Mouse (Mus musculus): ENCODE results near the gene F13a1. TPM values are rescaled to one million over a fixed set of nuclear protein-coding genes. Genes with fewer than 3 reads are reported as not detected.
A peak's percentile ranks its signal among the peaks of the same experiment; 100 is the strongest.

Gene F13a1
- polyA plus RNA-seq, 1 experiment from 2014 or later, result 1.6 TPM

- no peak overlapping the region for H3K4me3 ChIP-seq (ENCODE audit: low read depth, low read length)
- no peak for TF ChIP-seq CTCF (IDR thresholded peaks at IDR 0.05; ENCODE audit: low read depth)
Measured at GRCm38 (mm10) chr13:37060810-37061209, 10.8 kb upstream of the F13a1 start.

GRCm38 (mm10) chr13:37056662-37057061, 6.6 kb upstream of the F13a1 start:
- no peak for TF ChIP-seq CTCF (IDR thresholded peaks at IDR 0.05; ENCODE audit: low read depth)
- Histone ChIP-seq H3K4me1 (replicated peaks; ENCODE audit: control insufficient read depth, insufficient read depth, low read length) (no peaks in the 10 kb centered on the region), H3K27me3 (replicated peaks; ENCODE audit: control insufficient read depth, insufficient read depth, low read length) (no peaks in the 10 kb centered on the region), H3K9ac (ENCODE audit: low read depth, low read length) (no peak overlapping the region), H3K4me3 (ENCODE audit: low read depth, low read length) (no peak overlapping the region), H3K9me3 (ENCODE audit: control insufficient read depth) (no peaks in the 10 kb centered on the region), H3K4me2 (replicated peaks; ENCODE audit: low read depth) (no peak overlapping the region), H3K27ac (ENCODE audit: low read depth, low read length) (no peak overlapping the region), H3K36me3 (ENCODE audit: control insufficient read depth, insufficient read depth) (no peaks in the 10 kb centered on the region)
- 72% methylated on average over 7 of the region's 7 CpGs for WGBS
- ATAC-seq, result no peak

More at GRCm38 (mm10) chr13:37060810-37061209, 10.8 kb upstream of the F13a1 start:
- no peaks in the 10 kb centered on the region for H3K27me3 ChIP-seq (replicated peaks; ENCODE audit: control insufficient read depth, insufficient read depth, low read length)
- no peak overlapping the region for H3K4me2 ChIP-seq (replicated peaks; ENCODE audit: low read depth)
- H3K9me3 ChIP-seq (ENCODE audit: control insufficient read depth), result no peaks in the 10 kb centered on the region
- no peaks in the 10 kb centered on the region for H3K4me1 ChIP-seq (replicated peaks; ENCODE audit: control insufficient read depth, insufficient read depth, low read length)
- no peak overlapping the region for H3K9ac ChIP-seq (ENCODE audit: low read depth, low read length)
- H3K27ac ChIP-seq (ENCODE audit: low read depth, low read length), result no peak overlapping the region
- H3K36me3 ChIP-seq (ENCODE audit: control insufficient read depth, insufficient read depth), result no peaks in the 10 kb centered on the region
- no peak for ATAC-seq
- 76% methylated on average over 5 of the region's 5 CpGs for WGBS

- no peak overlapping the region for H3K4me3 ChIP-seq (ENCODE audit: low read depth, low read length)
- no peak for TF ChIP-seq CTCF (IDR thresholded peaks at IDR 0.05; ENCODE audit: low read depth)
- no peak for ATAC-seq
- H3K4me2 ChIP-seq (replicated peaks; ENCODE audit: low read depth), result no peak overlapping the region
- no peak overlapping the region for H3K9ac ChIP-seq (ENCODE audit: low read depth, low read length)
- H3K27ac ChIP-seq (ENCODE audit: low read depth, low read length), result no peak overlapping the region
- no peaks in the 10 kb centered on the region for H3K36me3 ChIP-seq (ENCODE audit: control insufficient read depth, insufficient read depth)
- no peaks in the 10 kb centered on the region for H3K4me1 ChIP-seq (replicated peaks; ENCODE audit: control insufficient read depth, insufficient read depth, low read length)
- no peaks in the 10 kb centered on the region for H3K27me3 ChIP-seq (replicated peaks; ENCODE audit: control insufficient read depth, insufficient read depth, low read length)
- WGBS, result 65% methylated on average over 2 of the region's 2 CpGs
- H3K9me3 ChIP-seq (ENCODE audit: control insufficient read depth), result no peaks in the 10 kb centered on the region
Measured at GRCm38 (mm10) chr13:37049631-37050030, 413 bp downstream of the F13a1 start.

GRCm38 (mm10) chr13:37049018-37049417, 1.0 kb downstream of the F13a1 start:
- Histone ChIP-seq H3K4me3 (ENCODE audit: low read depth, low read length) (no peak overlapping the region), H3K4me1 (replicated peaks; ENCODE audit: control insufficient read depth, insufficient read depth, low read length) (no peaks in the 10 kb centered on the region), H3K9ac (ENCODE audit: low read depth, low read length) (no peak overlapping the region), H3K9me3 (ENCODE audit: control insufficient read depth) (no peaks in the 10 kb centered on the region), H3K36me3 (ENCODE audit: control insufficient read depth, insufficient read depth) (no peaks in the 10 kb centered on the region), H3K4me2 (replicated peaks; ENCODE audit: low read depth) (no peak overlapping the region), H3K27me3 (replicated peaks; ENCODE audit: control insufficient read depth, insufficient read depth, low read length) (no peaks in the 10 kb centered on the region), H3K27ac (ENCODE audit: low read depth, low read length) (no peak overlapping the region)
- 62% methylated on average over 6 of the region's 6 CpGs for WGBS
- no peak for ATAC-seq
- no peak for TF ChIP-seq CTCF (IDR thresholded peaks at IDR 0.05; ENCODE audit: low read depth)

- H3K36me3 ChIP-seq (ENCODE audit: control insufficient read depth, insufficient read depth), result no peaks in the 10 kb centered on the region
- ATAC-seq, result no peak
- peak; percentile 51 for TF ChIP-seq CTCF (IDR thresholded peaks at IDR 0.05; ENCODE audit: low read depth)
- no peak overlapping the region for H3K27ac ChIP-seq (ENCODE audit: low read depth, low read length)
- no peaks in the 10 kb centered on the region for H3K4me1 ChIP-seq (replicated peaks; ENCODE audit: control insufficient read depth, insufficient read depth, low read length)
- H3K4me3 ChIP-seq (ENCODE audit: low read depth, low read length), result no peak overlapping the region
- H3K27me3 ChIP-seq (replicated peaks; ENCODE audit: control insufficient read depth, insufficient read depth, low read length), result no peaks in the 10 kb centered on the region
- H3K9ac ChIP-seq (ENCODE audit: low read depth, low read length), result no peak overlapping the region
- H3K9me3 ChIP-seq (ENCODE audit: control insufficient read depth), result no peaks in the 10 kb centered on the region
- WGBS, result 83% methylated on average over 3 of the region's 3 CpGs
- H3K4me2 ChIP-seq (replicated peaks; ENCODE audit: low read depth), result no peak overlapping the region
Measured at GRCm38 (mm10) chr13:37045005-37045404, 5.0 kb downstream of the F13a1 start.

GRCm38 (mm10) chr13:37034745-37035144, 15.3 kb downstream of the F13a1 start:
- WGBS, result 61% methylated on average over 3 of the region's 3 CpGs
- Histone ChIP-seq H3K4me1 (replicated peaks; ENCODE audit: control insufficient read depth, insufficient read depth, low read length) (no peaks in the 10 kb centered on the region), H3K36me3 (ENCODE audit: control insufficient read depth, insufficient read depth) (no peaks in the 10 kb centered on the region), H3K9ac (ENCODE audit: low read depth, low read length) (no peak overlapping the region), H3K9me3 (ENCODE audit: control insufficient read depth) (no peaks in the 10 kb centered on the region), H3K4me3 (ENCODE audit: low read depth, low read length) (no peak overlapping the region), H3K27me3 (replicated peaks; ENCODE audit: control insufficient read depth, insufficient read depth, low read length) (no peaks in the 10 kb centered on the region), H3K27ac (ENCODE audit: low read depth, low read length) (no peak overlapping the region), H3K4me2 (replicated peaks; ENCODE audit: low read depth) (no peak overlapping the region)
- ATAC-seq, result no peak
- no peak for TF ChIP-seq CTCF (IDR thresholded peaks at IDR 0.05; ENCODE audit: low read depth)

- Histone ChIP-seq H3K36me3 (ENCODE audit: control insufficient read depth, insufficient read depth) (no peaks in the 10 kb centered on the region), H3K4me2 (replicated peaks; ENCODE audit: low read depth) (no peak overlapping the region), H3K4me3 (ENCODE audit: low read depth, low read length) (no peak overlapping the region), H3K9ac (ENCODE audit: low read depth, low read length) (no peak overlapping the region), H3K9me3 (ENCODE audit: control insufficient read depth) (no peaks in the 10 kb centered on the region), H3K4me1 (replicated peaks; ENCODE audit: control insufficient read depth, insufficient read depth, low read length) (no peaks in the 10 kb centered on the region), H3K27me3 (replicated peaks; ENCODE audit: control insufficient read depth, insufficient read depth, low read length) (no peaks in the 10 kb centered on the region), H3K27ac (ENCODE audit: low read depth, low read length) (no peak overlapping the region)
- 65% methylated on average over 4 of the region's 4 CpGs for WGBS
- ATAC-seq, result no peak
- TF ChIP-seq CTCF (IDR thresholded peaks at IDR 0.05; ENCODE audit: low read depth), result no peak
Measured at GRCm38 (mm10) chr13:37025996-37026579, 24.0 kb downstream of the F13a1 start.

Measured in intestine, postnatal 0 days (tissue).